Mouse (Mus musculus) intestine, embryonic 14.5 days (tissue): ENCODE data around the gene Sspo. TPM values are rescaled to one million over a fixed set of nuclear protein-coding genes. Genes with fewer than 3 reads are reported as not detected.
A peak's percentile ranks its signal among the peaks of the same experiment; 100 is the strongest.

Experiments used
- ATAC-seq: fragments of 200-750 bp; cut with Nextera tagmentation; replicated peaks from 2 replicates; pipeline ENCODE4 v1.8.0; 2017; ENCODE audit warnings: low read depth, moderate number of reproducible peaks, moderate TSS enrichment, moderate library complexity; ENCODE audit not compliant: low FRiP score, low TSS enrichment
- DNase-seq: peaks from one replicate; pipeline ENCODE4 v3.0.0-alpha.2; 2018; ENCODE audit warnings: low spot score
- H3K27ac ChIP-seq: fragments of 300-500 bp; sonication (generic); 2 replicates; pipeline ENCODE4 v1.5.1; 2014; ENCODE audit warnings: low read depth, mild to moderate bottlenecking, control low read depth
- H3K27me3 ChIP-seq: fragments of 300-500 bp; sonication (generic); replicated peaks from 2 replicates; pipeline ENCODE4 v1.6.1; 2014; ENCODE audit warnings: low read length, control low read depth; ENCODE audit not compliant: control insufficient read depth, insufficient read depth
- H3K36me3 ChIP-seq: fragments of 300-500 bp; sonication (generic); 2 replicates; pipeline ENCODE4 v1.6.1; 2014; ENCODE audit warnings: low read length, control low read depth; ENCODE audit not compliant: control insufficient read depth, insufficient read depth
- H3K4me1 ChIP-seq: fragments of 300-500 bp; sonication (generic); replicated peaks from 2 replicates; pipeline ENCODE4 v1.6.1; 2014; ENCODE audit warnings: low read length, control low read depth, mixed read lengths; ENCODE audit not compliant: control insufficient read depth, insufficient read depth
- H3K4me2 ChIP-seq: fragments of 300-500 bp; sonication (generic); 2 replicates; pipeline ENCODE4 v1.6.1; 2014; ENCODE audit warnings: low read length
- H3K4me3 ChIP-seq: fragments of 300-500 bp; sonication (generic); 2 replicates; pipeline ENCODE4 v1.5.1; 2014; ENCODE audit warnings: low read depth, low read length, control low read depth, mixed read lengths
- H3K9ac ChIP-seq: fragments of 300-500 bp; sonication (generic); 2 replicates; pipeline ENCODE4 v1.6.1; 2014; ENCODE audit warnings: mild to moderate bottlenecking, low read length
- H3K9me3 ChIP-seq: fragments of 300-500 bp; sonication (generic); 2 replicates; pipeline ENCODE4 v1.6.1; 2016; ENCODE audit warnings: low read length, control low read depth; ENCODE audit not compliant: control insufficient read depth
- WGBS: fragments of 180-500 bp; shearing (Covaris S2); extraction: QIAGEN DNeasy Blood & Tissue Kit; methylation state at CpG from one replicate; pipeline ENCODE4 v1.1.7; 2014; 5-methylcytosine and 5-hydroxymethylcytosine counted together
- polyA plus RNA-seq: library from polyadenylated mRNA; unstranded; fragments of >200 nt; fragmentation: Nextera tagmentation; extraction: Ambion mirVana; gene quantifications from 2 replicates; pipeline ENCODE4 v1.2.1, GENCODE M21; 2014

Gene Sspo
- polyA plus RNA-seq, 1 experiment from 2014 or later = 0.32 TPM

DNA sequence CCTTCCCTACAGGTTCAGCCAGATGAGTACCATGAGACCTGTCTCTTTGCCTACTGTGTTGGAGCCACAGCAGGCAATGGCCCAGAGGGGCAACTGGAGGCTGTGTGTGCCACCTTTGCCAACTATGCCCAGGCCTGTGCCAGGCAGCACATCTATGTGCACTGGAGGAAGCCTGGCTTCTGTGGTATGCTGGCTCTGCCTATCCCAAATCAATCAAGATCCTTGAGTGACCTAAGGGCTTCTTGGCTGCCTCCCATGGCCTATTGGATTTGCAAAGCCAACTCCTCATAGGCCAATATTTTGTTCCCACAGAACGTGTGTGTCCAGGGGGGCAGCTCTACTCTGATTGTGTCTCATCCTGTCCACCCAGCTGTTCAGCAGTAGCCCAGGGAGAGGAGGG, 4.1 kb downstream of the Sspo start:
- WGBS = 63% methylated on average over 1 of the region's 1 CpGs
- H3K4me1 ChIP-seq = no peaks in the 10 kb centered on the region
- H3K9me3 ChIP-seq = no peaks in the 10 kb centered on the region
- ATAC-seq (no peak), DNase-seq (no peak)
- H3K36me3 ChIP-seq = no peaks in the 10 kb centered on the region
- no peak overlapping the region for H3K9ac ChIP-seq
- H3K4me3 ChIP-seq = no peak overlapping the region
- H3K27ac ChIP-seq = no peak overlapping the region
- H3K4me2 ChIP-seq = no peak overlapping the region
- H3K27me3 ChIP-seq = no peaks in the 10 kb centered on the region

DNA sequence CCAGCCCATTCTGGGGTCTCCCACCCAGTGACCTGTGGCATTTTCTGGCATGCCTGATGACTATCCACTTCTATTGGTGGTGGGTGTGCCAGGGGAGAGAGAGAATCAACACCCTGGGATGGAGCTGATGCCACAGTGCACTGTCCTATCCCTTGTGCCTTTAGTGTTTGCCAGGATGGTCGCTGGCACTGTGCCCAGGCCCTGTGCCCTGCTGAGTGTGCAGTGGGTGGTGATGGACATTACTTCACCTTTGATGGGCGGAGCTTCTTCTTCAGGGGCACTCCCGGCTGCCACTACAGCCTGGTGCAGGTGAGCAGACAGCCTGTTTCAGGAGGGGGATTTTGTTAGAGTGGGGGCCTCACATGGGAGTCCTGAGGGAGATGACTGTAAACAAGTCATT, 4.7 kb downstream of the Sspo start:
- DNase-seq (no peak), ATAC-seq (no peak)
- Histone ChIP-seq H3K27ac (no peak overlapping the region), H3K4me3 (no peak overlapping the region), H3K4me1 (no peaks in the 10 kb centered on the region), H3K9me3 (no peaks in the 10 kb centered on the region), H3K27me3 (no peaks in the 10 kb centered on the region), H3K36me3 (no peaks in the 10 kb centered on the region), H3K9ac (no peak overlapping the region), H3K4me2 (no peak overlapping the region)
- WGBS = 73% methylated on average over 3 of the region's 3 CpGs

DNA sequence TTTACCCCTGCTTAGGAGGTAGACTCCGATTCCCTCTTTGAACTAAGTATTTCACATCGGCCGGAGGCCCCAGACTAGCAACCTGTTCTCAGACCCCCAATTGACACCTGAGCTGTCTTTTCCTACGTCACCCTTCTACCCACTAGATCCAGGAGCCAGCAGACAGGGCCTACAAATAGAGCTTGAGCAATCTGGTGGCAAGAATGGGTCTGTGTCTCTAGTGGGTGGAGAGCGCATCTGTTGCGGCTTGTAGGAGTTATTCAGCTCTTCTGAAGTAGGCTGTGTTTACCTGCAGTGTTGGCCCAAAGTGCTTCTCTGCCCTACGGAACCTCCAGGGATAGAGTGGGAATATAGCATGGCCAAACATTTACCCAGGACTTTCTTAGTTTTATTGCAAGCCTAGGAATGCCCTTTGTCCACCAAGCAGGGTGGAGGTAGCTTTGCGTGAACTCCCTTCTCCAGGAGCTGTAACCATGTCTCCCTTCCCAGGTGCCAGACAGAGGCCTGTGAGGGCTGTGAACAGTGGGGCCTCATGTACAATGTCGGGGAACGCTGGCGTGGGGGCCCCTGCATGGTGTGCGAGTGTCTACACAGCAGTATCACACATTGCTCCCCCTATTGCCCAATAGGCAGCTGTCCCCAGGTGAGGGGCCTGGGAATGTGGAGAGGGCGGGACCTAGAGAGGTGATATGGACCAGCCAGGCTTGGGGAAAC, 17.1 kb downstream of the Sspo start:
- H3K36me3 ChIP-seq = no peaks in the 10 kb centered on the region
- H3K27me3 ChIP-seq = no peaks in the 10 kb centered on the region
- no peak overlapping the region for H3K4me3 ChIP-seq
- WGBS = 76% methylated on average over 13 of the region's 13 CpGs
- H3K4me1 ChIP-seq = no peaks in the 10 kb centered on the region
- no peaks in the 10 kb centered on the region for H3K9me3 ChIP-seq
- no peak overlapping the region for H3K9ac ChIP-seq
- ATAC-seq (0 out of 2 replicates have a peak, but pooled peaks have one; percentile 49), DNase-seq (peak; percentile 59)
- no peak overlapping the region for H3K4me2 ChIP-seq
- 0 out of 2 replicates have a peak overlapping the region, but pooled peaks have one; percentile 12 for H3K27ac ChIP-seq

DNA sequence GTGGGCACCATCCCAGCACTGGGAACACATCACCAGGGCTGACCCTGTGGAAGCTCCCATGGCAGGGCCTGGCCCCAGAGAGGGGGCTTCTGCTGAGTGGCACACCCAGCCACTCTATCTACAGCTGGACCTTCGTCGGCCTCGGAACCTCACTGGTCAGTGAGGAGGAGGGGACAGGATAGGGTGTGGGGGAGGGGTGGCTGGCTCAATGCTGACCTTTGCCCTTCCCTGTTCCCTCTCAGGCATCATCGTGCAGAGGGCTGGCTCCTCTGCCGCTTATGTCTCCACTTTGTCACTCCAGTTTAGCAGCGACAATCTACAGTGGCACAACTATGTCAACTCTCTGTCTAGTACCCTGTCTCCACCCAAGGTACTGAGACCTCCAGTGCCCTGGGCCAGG, 18.7 kb downstream of the Sspo start:
- no peaks in the 10 kb centered on the region for H3K27me3 ChIP-seq
- no peaks in the 10 kb centered on the region for H3K4me1 ChIP-seq
- H3K36me3 ChIP-seq = no peaks in the 10 kb centered on the region
- no peak overlapping the region for H3K27ac ChIP-seq
- H3K4me3 ChIP-seq = no peak overlapping the region
- no peak overlapping the region for H3K9ac ChIP-seq
- ATAC-seq (no peak), DNase-seq (no peak)
- no peak overlapping the region for H3K4me2 ChIP-seq
- 29% methylated on average over 6 of the region's 6 CpGs for WGBS
- H3K9me3 ChIP-seq = no peaks in the 10 kb centered on the region

DNA sequence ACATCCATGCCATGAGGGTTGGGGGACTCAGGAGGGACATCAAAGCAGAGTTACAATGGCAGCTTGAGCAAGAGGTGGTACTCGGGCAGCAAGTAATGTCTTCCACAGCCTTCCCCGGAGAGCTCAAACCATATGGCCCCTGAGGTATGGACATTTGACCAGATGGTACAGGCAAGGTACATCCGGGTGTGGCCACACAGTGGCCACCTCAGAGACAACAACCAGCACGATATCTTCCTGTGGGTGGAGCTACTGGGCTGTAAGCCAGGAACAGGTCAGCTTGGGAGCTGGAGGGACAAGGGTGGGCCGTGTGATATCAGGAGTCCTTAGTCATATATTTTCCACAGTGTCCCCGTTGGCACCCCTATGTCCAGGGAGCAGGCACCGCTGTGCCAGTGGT, 19.5 kb downstream of the Sspo start:
- no peaks in the 10 kb centered on the region for H3K9me3 ChIP-seq
- 68% methylated on average over 7 of the region's 7 CpGs for WGBS
- H3K4me1 ChIP-seq = no peaks in the 10 kb centered on the region
- ATAC-seq = no peak
- no peaks in the 10 kb centered on the region for H3K27me3 ChIP-seq
- H3K27ac ChIP-seq = no peak overlapping the region
- no peaks in the 10 kb centered on the region for H3K36me3 ChIP-seq
- H3K9ac ChIP-seq = no peak overlapping the region
- H3K4me2 ChIP-seq = no peak overlapping the region
- no peak for DNase-seq
- H3K4me3 ChIP-seq = no peak overlapping the region

DNA sequence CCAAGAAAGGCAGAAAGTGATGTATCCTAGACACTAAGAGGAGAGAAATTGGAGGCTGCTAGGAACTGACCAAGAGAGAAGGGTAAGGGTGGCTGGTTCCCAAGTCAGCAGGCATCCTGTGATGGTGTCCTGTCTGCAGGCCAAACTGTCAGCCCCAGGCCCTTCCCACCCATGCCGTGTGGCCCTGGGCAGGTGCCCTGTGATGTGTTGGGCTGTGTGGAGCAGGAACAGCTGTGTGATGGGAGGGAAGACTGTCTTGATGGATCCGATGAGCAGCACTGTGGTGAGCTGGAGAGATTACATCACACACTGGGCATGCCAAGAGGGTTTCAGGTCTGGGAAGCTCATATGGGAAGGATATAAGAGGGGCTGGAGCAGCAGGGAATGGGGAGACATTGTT, 22.7 kb downstream of the Sspo start:
- no peak overlapping the region for H3K4me2 ChIP-seq
- H3K36me3 ChIP-seq = no peaks in the 10 kb centered on the region
- no peaks in the 10 kb centered on the region for H3K27me3 ChIP-seq
- no peak for ATAC-seq
- no peak overlapping the region for H3K9ac ChIP-seq
- no peak overlapping the region for H3K27ac ChIP-seq
- 85% methylated on average over 2 of the region's 2 CpGs for WGBS
- no peaks in the 10 kb centered on the region for H3K9me3 ChIP-seq
- no peaks in the 10 kb centered on the region for H3K4me1 ChIP-seq
- no peak for DNase-seq
- H3K4me3 ChIP-seq = no peak overlapping the region

DNA sequence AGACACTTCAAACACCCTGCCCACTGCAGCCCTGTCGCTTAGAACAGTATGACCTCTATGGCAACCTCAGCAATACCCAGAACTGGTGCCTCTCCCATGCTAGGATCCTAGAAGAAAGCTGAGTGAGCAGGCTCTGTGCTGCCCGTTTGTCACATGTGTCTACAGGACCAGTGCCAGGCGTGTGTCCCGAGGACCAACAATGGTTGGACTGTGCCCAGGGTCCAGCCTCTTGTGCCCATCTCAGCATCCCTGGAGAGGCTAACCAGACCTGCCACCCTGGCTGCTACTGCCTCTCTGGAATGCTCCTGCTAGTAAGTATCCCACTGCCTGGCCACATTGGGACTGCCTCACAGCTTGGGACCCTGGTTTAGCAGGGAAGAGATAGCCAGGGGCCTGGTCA, 30.4 kb downstream of the Sspo start:
- ATAC-seq = no peak
- WGBS = 88% methylated on average over 4 of the region's 4 CpGs
- H3K36me3 ChIP-seq = no peaks in the 10 kb centered on the region
- no peak overlapping the region for H3K4me3 ChIP-seq
- no peaks in the 10 kb centered on the region for H3K27me3 ChIP-seq
- no peak for DNase-seq
- H3K4me2 ChIP-seq = no peak overlapping the region
- H3K27ac ChIP-seq = no peak overlapping the region
- H3K9me3 ChIP-seq = no peaks in the 10 kb centered on the region
- 0 out of 2 replicates have a peak, but pooled peaks cover 4% of the 10 kb centered on the region for H3K4me1 ChIP-seq
- H3K9ac ChIP-seq = no peak overlapping the region

DNA sequence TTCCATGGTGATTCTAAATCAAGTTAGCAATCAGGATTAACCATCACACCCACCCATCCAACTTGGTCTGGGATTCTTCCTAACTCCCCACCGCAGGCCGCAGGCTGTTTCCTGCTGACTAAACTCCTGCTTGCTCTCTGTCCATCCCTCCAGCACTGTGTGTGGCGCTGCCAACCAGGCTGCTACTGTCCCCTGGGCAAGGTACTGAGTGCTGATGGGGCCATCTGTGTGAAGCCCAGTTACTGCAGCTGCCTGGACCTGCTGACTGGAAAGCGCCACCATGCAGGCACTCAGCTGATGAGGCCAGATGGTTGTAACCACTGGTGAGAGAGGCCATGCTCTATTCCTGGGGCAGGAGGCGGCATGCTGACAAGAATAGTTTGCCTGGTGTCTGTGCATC, 34.5 kb downstream of the Sspo start:
- Histone ChIP-seq H3K27ac (no peak overlapping the region), H3K4me1 (peaks cover 9% of the 10 kb centered on the region; the same call in 1 of the 2 replicates), H3K27me3 (no peaks in the 10 kb centered on the region), H3K4me3 (no peak overlapping the region), H3K9me3 (no peaks in the 10 kb centered on the region), H3K36me3 (no peaks in the 10 kb centered on the region), H3K9ac (no peak overlapping the region), H3K4me2 (no peak overlapping the region)
- WGBS = 65% methylated on average over 5 of the region's 5 CpGs
- DNase-seq = no peak
- no peak for ATAC-seq
